Mouse (Mus musculus) intestine, embryonic 16.5 days (tissue): Measurements from ENCODE around the gene Hnf4a. TPM values are rescaled to one million over a fixed set of nuclear protein-coding genes. Genes with fewer than 3 reads are reported as not detected.

ENCODE experiments used
- ATAC-seq: fragments of 200-750 bp; cut with Nextera tagmentation; 2 replicates; pipeline ENCODE4 v1.8.0; 2017; ENCODE audit warnings: moderate TSS enrichment, moderate library complexity
- H3K27ac ChIP-seq: fragments of 300-500 bp; sonication (generic); 2 replicates; pipeline ENCODE4 v1.5.1; 2014; ENCODE audit warnings: mild to moderate bottlenecking, low read length
- H3K27me3 ChIP-seq: fragments of 300-500 bp; sonication (generic); replicated peaks from 2 replicates; pipeline ENCODE4 v1.6.1; 2014; ENCODE audit warnings: low read length, control low read depth, mixed read lengths; ENCODE audit not compliant: control insufficient read depth, insufficient read depth
- H3K36me3 ChIP-seq: fragments of 300-500 bp; sonication (generic); 2 replicates; pipeline ENCODE4 v1.6.1; 2014; ENCODE audit warnings: low read length, control low read depth; ENCODE audit not compliant: control insufficient read depth, insufficient read depth
- H3K4me1 ChIP-seq: fragments of 300-500 bp; sonication (generic); 2 replicates; pipeline ENCODE4 v1.6.1; 2014; ENCODE audit warnings: low read length, control low read depth, mixed read lengths; ENCODE audit not compliant: control insufficient read depth, insufficient read depth
- H3K4me2 ChIP-seq: fragments of 300-500 bp; sonication (generic); 2 replicates; pipeline ENCODE4 v1.6.1; 2014; ENCODE audit warnings: low read depth, low read length, control low read depth
- H3K4me3 ChIP-seq: fragments of 300-500 bp; sonication (generic); 2 replicates; pipeline ENCODE4 v1.5.1; 2014; ENCODE audit warnings: mild to moderate bottlenecking, low read length
- H3K9ac ChIP-seq: fragments of 300-500 bp; sonication (generic); 2 replicates; pipeline ENCODE4 v1.6.1; 2014; ENCODE audit warnings: low read depth, low read length
- H3K9me3 ChIP-seq: fragments of 300-500 bp; sonication (generic); 2 replicates; pipeline ENCODE4 v1.6.1; 2016; ENCODE audit warnings: low read length, control low read depth; ENCODE audit not compliant: control insufficient read depth
- WGBS: fragments of 180-500 bp; shearing (Covaris S2); extraction: QIAGEN DNeasy Blood & Tissue Kit; methylation state at CpG from one replicate; pipeline ENCODE4 v1.1.7; 2014; 5-methylcytosine and 5-hydroxymethylcytosine counted together
- polyA plus RNA-seq: library from polyadenylated mRNA; unstranded; fragments of >200 nt; fragmentation: Nextera tagmentation; extraction: Ambion mirVana; gene quantifications from 2 replicates; pipeline ENCODE4 v1.2.1, GENCODE M21; 2015

The Hnf4a gene
- polyA plus RNA-seq, 1 experiment from 2014 or later = 86.6 TPM

- 47% methylated on average over 7 of the region's 7 CpGs for WGBS
- no peaks in the 10 kb centered on the region for H3K9me3 ChIP-seq
- no peaks in the 10 kb centered on the region for H3K27me3 ChIP-seq
- H3K36me3 ChIP-seq = no peaks in the 10 kb centered on the region
- peaks cover 4% of the 10 kb centered on the region; the same call in 1 of the 2 replicates for H3K4me1 ChIP-seq
- peak overlapping the region; percentile 26; the same call in 1 of the 2 replicates for H3K4me2 ChIP-seq
- ATAC-seq = no peak; the same call in 1 of the 2 replicates
- H3K27ac ChIP-seq = peak overlapping the region; percentile 60; the same call in 1 of the 2 replicates
- H3K9ac ChIP-seq = no peak overlapping the region
- no peak overlapping the region for H3K4me3 ChIP-seq
Measured at GRCm38 (mm10) chr2:163503191-163503590, 3.4 kb upstream of the Hnf4a start.

DNA sequence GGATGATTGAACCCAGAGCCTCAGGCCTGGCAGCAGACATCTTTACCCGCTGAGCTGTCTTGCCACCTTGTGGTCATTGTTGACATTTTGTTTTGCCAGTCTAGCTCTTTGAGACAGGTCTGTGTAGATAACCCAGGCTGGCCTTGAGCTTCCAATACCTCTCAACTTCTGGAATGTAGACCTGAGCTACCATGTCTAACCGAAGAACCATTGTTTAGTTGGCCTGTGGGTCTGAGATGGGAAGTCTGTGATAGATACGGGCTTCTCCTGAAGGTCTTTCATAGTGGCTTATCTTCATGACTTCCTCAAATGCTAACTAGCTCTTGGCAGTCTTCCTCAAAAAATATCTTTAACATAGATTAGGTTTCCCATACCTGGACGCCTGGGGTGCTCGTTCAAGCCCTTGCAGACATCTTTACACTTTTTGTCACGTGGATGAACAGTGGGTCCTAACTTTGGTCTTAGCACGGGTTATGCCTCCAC lies 19.2 kb downstream of the Hnf4a start:
- Histone ChIP-seq H3K27me3 (no peaks in the 10 kb centered on the region), H3K9ac (no peak overlapping the region), H3K36me3 (no peaks in the 10 kb centered on the region), H3K9me3 (no peaks in the 10 kb centered on the region), H3K27ac (no peak overlapping the region), H3K4me3 (no peak overlapping the region), H3K4me2 (no peak overlapping the region), H3K4me1 (0 out of 2 replicates have a peak, but pooled peaks cover 3% of the 10 kb centered on the region)
- ATAC-seq = no peak
- 84% methylated on average over 7 of the region's 7 CpGs for WGBS

- no peak overlapping the region for H3K4me3 ChIP-seq
- no peaks in the 10 kb centered on the region for H3K27me3 ChIP-seq
- H3K4me1 ChIP-seq = peaks cover 6% of the 10 kb centered on the region
- no peak overlapping the region for H3K27ac ChIP-seq
- 83% methylated on average over 2 of the region's 2 CpGs for WGBS
- ATAC-seq = no peak
- no peaks in the 10 kb centered on the region for H3K9me3 ChIP-seq
- H3K4me2 ChIP-seq = no peak overlapping the region
- H3K9ac ChIP-seq = no peak overlapping the region
- no peaks in the 10 kb centered on the region for H3K36me3 ChIP-seq
Measured at GRCm38 (mm10) chr2:163527497-163527896, 20.9 kb downstream of the Hnf4a start.

GRCm38 (mm10) chr2:163530418-163530817 lies 23.8 kb downstream of the Hnf4a start:
- Histone ChIP-seq H3K36me3 (no peaks in the 10 kb centered on the region), H3K27me3 (no peaks in the 10 kb centered on the region), H3K4me1 (peaks cover 10% of the 10 kb centered on the region), H3K4me2 (no peak overlapping the region), H3K9ac (no peak overlapping the region), H3K27ac (peak overlapping the region; percentile 62), H3K9me3 (no peaks in the 10 kb centered on the region), H3K4me3 (no peak overlapping the region)
- WGBS = 34% methylated on average over 8 of the region's 8 CpGs
- ATAC-seq = peak; percentile 77

GRCm38 (mm10) chr2:163531917-163532316 lies 25.3 kb downstream of the Hnf4a start:
- H3K27me3 ChIP-seq = no peaks in the 10 kb centered on the region
- no peaks in the 10 kb centered on the region for H3K9me3 ChIP-seq
- H3K36me3 ChIP-seq = no peaks in the 10 kb centered on the region
- peak overlapping the region; percentile 6; the same call in 1 of the 2 replicates for H3K9ac ChIP-seq
- H3K4me2 ChIP-seq = no peak overlapping the region
- ATAC-seq = no peak
- peaks cover 17% of the 10 kb centered on the region for H3K4me1 ChIP-seq
- 13% methylated on average over 9 of the region's 9 CpGs for WGBS
- H3K4me3 ChIP-seq = no peak overlapping the region
- no peak overlapping the region for H3K27ac ChIP-seq

- no peak for ATAC-seq
- no peak overlapping the region for H3K4me3 ChIP-seq
- H3K4me1 ChIP-seq = peaks cover 17% of the 10 kb centered on the region
- no peak overlapping the region for H3K4me2 ChIP-seq
- H3K36me3 ChIP-seq = no peaks in the 10 kb centered on the region
- H3K9me3 ChIP-seq = no peaks in the 10 kb centered on the region
- no peaks in the 10 kb centered on the region for H3K27me3 ChIP-seq
- H3K27ac ChIP-seq = no peak overlapping the region
- WGBS = 81% methylated on average over 9 of the region's 9 CpGs
- H3K9ac ChIP-seq = no peak overlapping the region
Measured at GRCm38 (mm10) chr2:163533226-163533625, 26.6 kb downstream of the Hnf4a start.

- Histone ChIP-seq H3K4me2 (peak overlapping the region; percentile 63), H3K9me3 (no peaks in the 10 kb centered on the region), H3K27me3 (no peaks in the 10 kb centered on the region), H3K27ac (peak overlapping the region; percentile 71), H3K4me3 (peak overlapping the region; percentile 31), H3K9ac (peak overlapping the region; percentile 66), H3K36me3 (no peaks in the 10 kb centered on the region), H3K4me1 (peaks cover 19% of the 10 kb centered on the region)
- 7% methylated on average over 22 of the region's 22 CpGs for WGBS
- peak; percentile 39 for ATAC-seq
Measured at GRCm38 (mm10) chr2:163534958-163535524, 28.4 kb downstream of the Hnf4a start.

GRCm38 (mm10) chr2:163537443-163537842 lies 30.8 kb downstream of the Hnf4a start:
- Histone ChIP-seq H3K9me3 (no peaks in the 10 kb centered on the region), H3K4me2 (0 out of 2 replicates have a peak overlapping the region, but pooled peaks have one; percentile 35), H3K9ac (0 out of 2 replicates have a peak overlapping the region, but pooled peaks have one; percentile 31), H3K4me3 (no peak overlapping the region), H3K27ac (no peak overlapping the region), H3K27me3 (no peaks in the 10 kb centered on the region), H3K4me1 (peaks cover 13% of the 10 kb centered on the region), H3K36me3 (no peaks in the 10 kb centered on the region)
- 76% methylated on average over 5 of the region's 5 CpGs for WGBS
- ATAC-seq = no peak

GRCm38 (mm10) chr2:163538410-163538809 lies 31.8 kb downstream of the Hnf4a start:
- no peaks in the 10 kb centered on the region for H3K36me3 ChIP-seq
- peaks cover 13% of the 10 kb centered on the region for H3K4me1 ChIP-seq
- H3K9me3 ChIP-seq = no peaks in the 10 kb centered on the region
- 88% methylated on average over 2 of the region's 2 CpGs for WGBS
- no peaks in the 10 kb centered on the region for H3K27me3 ChIP-seq
- H3K4me3 ChIP-seq = peak overlapping the region; percentile 42
- H3K27ac ChIP-seq = peak overlapping the region; percentile 90; the same call in 1 of the 2 replicates
- peak overlapping the region; percentile 35 for H3K4me2 ChIP-seq
- H3K9ac ChIP-seq = no peak overlapping the region
- ATAC-seq = no peak
